ENCODE assay signal across 16 mouse cellular contexts in genomic region chr17:33911813-33912414, GRCm38 (mm10). TPM values are rescaled to one million over a fixed set of nuclear protein-coding genes. Genes with fewer than 3 reads are reported as not detected.
A peak's percentile ranks its signal among the peaks of the same experiment; 100 is the strongest.
DNase-seq lines count a peak whose midpoint lies in the region; ATAC-seq and TF ChIP-seq lines count a peak whose summit lies in the region.
"Had no signal": no experiment of that assay in that cellular context is flagged by ENCODE, and none has a peak within 500 bp of the region (broad histone marks: within the 10 kb centered on the region; RNA-seq: fewer than 3 reads in every experiment).

No protein-coding gene starts in this region.

- no peaks in the 10 kb centered on the region for H3K9me3 ChIP-seq in kidney, embryonic 15.5 days (replicated peaks)
- no peaks in the 10 kb centered on the region for H3K9me3 ChIP-seq in kidney, postnatal 0 days (replicated peaks; ENCODE audit: low read length)
- H3K9me3 ChIP-seq: heart, embryonic 13.5 days; stomach, embryonic 15.5 days had no signal

- WGBS in kidney, embryonic 15.5 days = 49% methylated on average over 28 of the region's 28 CpGs
- WGBS in kidney, postnatal 0 days = 51% methylated on average over 28 of the region's 28 CpGs

- 0 out of 2 replicates have a peak, but pooled peaks have one; percentile 2 for TF ChIP-seq CTCF in kidney, postnatal 0 days (IDR thresholded peaks at IDR 0.05; ENCODE audit: low read depth)

- DNase-seq in cerebellum, adult 9-10 months = peak; percentile 57
- no peak for DNase-seq in cerebellum, postnatal 4 days (ENCODE audit: low spot score in 2 of 2)
- DNase-seq in kidney, postnatal 25 days = no peak
- peak; percentile 60 for DNase-seq in ES-CJ7 (ENCODE audit: low read depth, low spot score)
- no peak for DNase-seq in kidney, postnatal 0 days (ENCODE audit: low spot score)
- no peak for DNase-seq in spleen, postnatal 4 days (ENCODE audit: low spot score in 2 of 2)
- DNase-seq: adrenal gland, adult 8-10 months; forebrain, postnatal 0 days; gastrocnemius, postnatal 25 days had no signal

- peak overlapping the region; percentile 98 for H3K4me2 ChIP-seq in kidney, embryonic 15.5 days
- peak overlapping the region; percentile 27 for H3K4me2 ChIP-seq in kidney, postnatal 0 days (ENCODE audit: low read length)
- H3K4me2 ChIP-seq: heart, embryonic 13.5 days; liver, embryonic 12.5 days; stomach, embryonic 15.5 days had no signal

- peaks cover 45% of the 10 kb centered on the region for H3K36me3 ChIP-seq in kidney, embryonic 15.5 days
- H3K36me3 ChIP-seq in kidney, postnatal 0 days (ENCODE audit: insufficient read depth, low read length) = peaks cover 30% of the 10 kb centered on the region

- peak overlapping the region; percentile 5; the same call in 1 of the 2 replicates for H3K9ac ChIP-seq in kidney, embryonic 15.5 days
- peak overlapping the region; percentile 23; the same call in 1 of the 2 replicates for H3K9ac ChIP-seq in kidney, postnatal 0 days (ENCODE audit: low read depth, low read length)
- H3K9ac ChIP-seq: forebrain, postnatal 0 days; heart, embryonic 13.5 days; liver, embryonic 12.5 days; stomach, embryonic 15.5 days had no signal

- peak overlapping the region; percentile 51 for H3K27ac ChIP-seq in kidney, embryonic 15.5 days
- no peak overlapping the region for H3K27ac ChIP-seq in kidney, postnatal 0 days
- H3K27ac ChIP-seq: heart, embryonic 13.5 days; liver, embryonic 12.5 days; stomach, embryonic 15.5 days had no signal

- ATAC-seq in kidney, embryonic 15.5 days (replicated peaks; ENCODE audit: low FRiP score) = no peak
- ATAC-seq in kidney, postnatal 0 days (replicated peaks; ENCODE audit: low FRiP score, low read depth) = no peak
- ATAC-seq: forebrain, postnatal 0 days; intestine, postnatal 0 days; liver, embryonic 12.5 days; lung, postnatal 0 days had no signal

- peak overlapping the region; percentile 14 for H3K4me3 ChIP-seq in kidney, embryonic 15.5 days (replicated peaks)
- H3K4me3 ChIP-seq in kidney, postnatal 0 days (replicated peaks; ENCODE audit: low read depth, low read length) = no peak overlapping the region
- H3K4me3 ChIP-seq: heart, embryonic 13.5 days; liver, embryonic 12.5 days; stomach, embryonic 15.5 days had no signal

- H3K27me3 ChIP-seq in kidney, embryonic 15.5 days = no peaks in the 10 kb centered on the region
- no peaks in the 10 kb centered on the region for H3K27me3 ChIP-seq in kidney, postnatal 0 days (ENCODE audit: insufficient read depth, low read length)
- H3K27me3 ChIP-seq: heart, embryonic 13.5 days; liver, embryonic 12.5 days; stomach, embryonic 15.5 days had no signal

- H3K4me1 ChIP-seq in kidney, embryonic 15.5 days = peaks cover 55% of the 10 kb centered on the region
- H3K4me1 ChIP-seq in kidney, postnatal 0 days (replicated peaks; ENCODE audit: insufficient read depth, low read length) = peaks cover 25% of the 10 kb centered on the region

RNA-seq across cellular contexts. Expression of gene Daxx, which starts 2.7 kb away (rescaled TPM):
- polyA plus RNA-seq in kidney, embryonic 15.5 days (2015; fragmentation: Nextera tagmentation; extraction: Ambion mirVana) = 47.6 and 60.0 TPM in 2 replicates
- 33.4 and 39.5 TPM in 2 replicates for polyA plus RNA-seq in kidney, postnatal 0 days (2015; fragmentation: Nextera tagmentation; extraction: Ambion mirVana)

RNA-seq across cellular contexts. Expression of gene Tapbp, which starts 3.8 kb away (rescaled TPM):
- 28.3 and 35.9 TPM in 2 replicates for polyA plus RNA-seq in kidney, embryonic 15.5 days (2015; fragmentation: Nextera tagmentation; extraction: Ambion mirVana)
- 50.6 and 53.2 TPM in 2 replicates for polyA plus RNA-seq in kidney, postnatal 0 days (2015; fragmentation: Nextera tagmentation; extraction: Ambion mirVana)

RNA-seq across cellular contexts. Expression of gene Zbtb22, which starts 3.8 kb away (rescaled TPM):
- 17.5 and 19.3 TPM in 2 replicates for polyA plus RNA-seq in kidney, embryonic 15.5 days (2015; fragmentation: Nextera tagmentation; extraction: Ambion mirVana)
- polyA plus RNA-seq in kidney, postnatal 0 days (2015; fragmentation: Nextera tagmentation; extraction: Ambion mirVana) = 19.8 TPM in 2 replicates

RNA-seq across cellular contexts. Expression of gene Platr17, which starts 7.0 kb away (rescaled TPM):
- 0.19 TPM in 1 of 2 replicates, not detected in the other for polyA plus RNA-seq in kidney, embryonic 15.5 days (2015; fragmentation: Nextera tagmentation; extraction: Ambion mirVana)
- 0.29 TPM in 1 of 2 replicates, not detected in the other for polyA plus RNA-seq in kidney, postnatal 0 days (2015; fragmentation: Nextera tagmentation; extraction: Ambion mirVana)
- polyA plus RNA-seq: C2C12 had no signal

RNA-seq across cellular contexts. Expression of gene Rgl2, which starts 17.4 kb away (rescaled TPM):
- polyA plus RNA-seq in kidney, embryonic 15.5 days (2015; fragmentation: Nextera tagmentation; extraction: Ambion mirVana) = 30.7 and 34.5 TPM in 2 replicates
- polyA plus RNA-seq in kidney, postnatal 0 days (2015; fragmentation: Nextera tagmentation; extraction: Ambion mirVana) = 22.2 TPM in 2 replicates

Comparison
In these comparisons a context has a peak if more than half of its experiments do, and no peak if none do; other contexts are left out.
1. DNase-seq: peak in cerebellum, adult 9-10 months (single experiment) and ES-CJ7 (single experiment); none in cerebellum, postnatal 4 days (0 of 2), kidney, postnatal 25 days (0 of 2), kidney, postnatal 0 days (single experiment) and spleen, postnatal 4 days (0 of 2).